Comparison of ENCODE assay signal across 1 mouse cellular context in the genomic region with DNA sequence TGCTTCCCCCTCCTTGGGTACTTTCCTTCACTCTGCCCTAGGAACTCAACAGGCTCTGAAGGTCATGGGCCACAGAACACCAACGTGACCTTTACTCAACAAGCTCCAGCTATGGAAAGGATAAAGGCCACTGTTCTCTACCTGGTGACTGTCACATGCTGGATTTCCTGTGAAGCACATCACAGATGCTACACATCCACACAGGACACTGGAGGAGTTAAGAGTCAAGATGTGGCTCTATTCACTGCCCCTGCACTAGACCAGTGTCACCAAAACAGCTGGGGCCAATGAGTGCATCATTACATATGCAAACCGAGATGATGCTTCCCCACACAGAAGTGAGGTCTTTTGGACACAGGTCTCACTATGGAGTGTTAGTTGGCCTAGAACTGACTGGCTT.
TF ChIP-seq lines count a peak whose summit lies in the region.

No protein-coding gene starts in this region.

TF ChIP-seq in CH12.LX, 34 proteins besides CTCF, POLR2A, EP300 and RAD21 (continued from another document):
- TF ChIP-seq MXI1 (IDR thresholded peaks at IDR 0.05; ENCODE audit: low read depth, low read length) (no peak), CHD2 (IDR thresholded peaks at IDR 0.05; ENCODE audit: low read length) (0 out of 2 replicates have a peak, but pooled peaks have one; percentile 27), CHD1 (IDR thresholded peaks at IDR 0.05; ENCODE audit: low read depth, low read length) (no peak), ETS1 (conservative IDR thresholded peaks at IDR 0.05; ENCODE audit: low read depth, low read length) (peak; percentile 85), RCOR1 (conservative IDR thresholded peaks at IDR 0.05; ENCODE audit: low read depth, low read length) (no peak; the same call in 1 of the 2 replicates), ELF1 (IDR thresholded peaks at IDR 0.05; ENCODE audit: low read depth, low read length) (no peak), SMC3 (IDR thresholded peaks at IDR 0.05; ENCODE audit: low read depth, low read length) (no peak), PAX5 (IDR thresholded peaks at IDR 0.05; ENCODE audit: low read length) (no peak), KAT2A (IDR thresholded peaks at IDR 0.05; ENCODE audit: insufficient replicate concordance, low read length) (no peak), E2F4 (IDR thresholded peaks at IDR 0.05; ENCODE audit: insufficient replicate concordance, low read depth, low read length) (no peak), POLR2AphosphoS2 (IDR thresholded peaks at IDR 0.05; ENCODE audit: low read depth, low read length) (no peak), BHLHE40 (IDR thresholded peaks at IDR 0.05; ENCODE audit: low read depth, low read length) (peak; percentile 93), GABPA (IDR thresholded peaks at IDR 0.05; ENCODE audit: insufficient replicate concordance, low read depth, low read length) (no peak), JUN (IDR thresholded peaks at IDR 0.05; ENCODE audit: insufficient read depth, low read depth, low read length) (no peak), TBP (conservative IDR thresholded peaks at IDR 0.05; ENCODE audit: low read depth, low read length) (0 out of 2 replicates have a peak, but pooled peaks have one; percentile 51), UBTF (IDR thresholded peaks at IDR 0.05; ENCODE audit: low read depth, low read length) (no peak), ZKSCAN1 (IDR thresholded peaks at IDR 0.05; ENCODE audit: borderline replicate concordance, low read depth, low read length) (no peak), MYC (IDR thresholded peaks at IDR 0.05; ENCODE audit: low read depth, low read length) (peak; percentile 67), ZMIZ1 (IDR thresholded peaks at IDR 0.05; ENCODE audit: low read depth, low read length) (no peak), MAFK (IDR thresholded peaks at IDR 0.05; ENCODE audit: insufficient replicate concordance, low read length) (no peak), MAX (IDR thresholded peaks at IDR 0.05; ENCODE audit: low read length) (peak; percentile 42; the same call in 1 of the 2 replicates), ZNF384 (IDR thresholded peaks at IDR 0.05; ENCODE audit: low read depth, low read length) (no peak), JUND (conservative IDR thresholded peaks at IDR 0.05; ENCODE audit: low read depth, low read length) (no peak), TCF12 (IDR thresholded peaks at IDR 0.05; ENCODE audit: low read depth, low read length) (peak; percentile 56; the same call in 1 of the 2 replicates), IRF4 (IDR thresholded peaks at IDR 0.05; ENCODE audit: low read depth, low read length) (no peak), USF1 (IDR thresholded peaks at IDR 0.05; ENCODE audit: low read depth, low read length) (no peak), MEF2A (IDR thresholded peaks at IDR 0.05; ENCODE audit: borderline replicate concordance, low read depth, low read length) (no peak), MAZ (IDR thresholded peaks at IDR 0.05; ENCODE audit: low read depth, low read length) (no peak), SIN3A (IDR thresholded peaks at IDR 0.05; ENCODE audit: low read length) (no peak), NELFE (IDR thresholded peaks at IDR 0.05; ENCODE audit: low read depth, low read length) (peak; percentile 28; the same call in 1 of the 2 replicates)
